Mouse (Mus musculus): Measurements from ENCODE around the gene Ank3. TPM values are rescaled to one million over a fixed set of nuclear protein-coding genes. Genes with fewer than 3 reads are reported as not detected.

Gene Ank3
- total and polyA plus RNA-seq, 3 experiments = 3.2 to 6.7 TPM; not detected in 1

DNA sequence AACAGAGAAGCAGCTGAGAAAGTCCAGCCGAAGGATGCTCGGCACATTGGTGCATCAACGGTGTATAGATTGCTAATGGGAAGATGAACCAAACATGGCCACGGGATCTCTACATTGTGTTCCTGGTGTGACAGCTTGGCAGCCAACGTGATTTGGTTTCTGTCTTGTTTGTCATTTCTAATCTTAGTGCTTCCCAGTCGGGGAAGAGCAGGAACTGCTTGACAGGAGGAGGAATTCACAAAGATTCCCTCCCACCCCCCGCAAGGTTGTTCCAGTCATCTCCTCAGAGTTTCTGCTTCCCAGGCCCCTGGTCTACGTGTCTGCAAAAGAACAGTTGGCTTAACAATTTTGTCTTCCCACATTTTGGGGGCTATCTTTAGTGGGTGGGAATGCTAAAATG lies 111.8 kb downstream of the Ank3 start:
- TF ChIP-seq HCFC1 (IDR thresholded peaks at IDR 0.05; ENCODE audit: low read depth, low read length) = no peak
- no peak for TF ChIP-seq USF2 (IDR thresholded peaks at IDR 0.05; ENCODE audit: borderline replicate concordance in 1 of 2, insufficient read depth in 1 of 2, low read depth in 1 of 2, low read length in 2 of 2)
- no peak for TF ChIP-seq MXI1 (IDR thresholded peaks at IDR 0.05; ENCODE audit: low read depth, low read length)
- TF ChIP-seq MAZ (IDR thresholded peaks at IDR 0.05; ENCODE audit: low read depth, low read length) = no peak
- TF ChIP-seq TAL1 (IDR thresholded peaks at IDR 0.05; ENCODE audit: low read length) = no peak
- no peak for TF ChIP-seq ELF1 (IDR thresholded peaks at IDR 0.05; ENCODE audit: low read depth, low read length)
- no peak overlapping the region for H3K9ac ChIP-seq (ENCODE audit: control insufficient read depth, low read depth, low read length, poor library complexity, severe bottlenecking)
- H3K79me2 ChIP-seq (ENCODE audit: control insufficient read depth, insufficient read depth, low read length, poor library complexity) = no peaks in the 10 kb centered on the region
- H3K9me3 ChIP-seq (replicated peaks; ENCODE audit: insufficient read depth, low read length) = no peaks in the 10 kb centered on the region
- H3K27ac ChIP-seq (ENCODE audit: control insufficient read depth, low read depth, low read length) = no peak overlapping the region
- no peak for DNase-seq (ENCODE audit: low read depth, low spot score)
- no peak overlapping the region for H3K4me3 ChIP-seq (ENCODE audit: control insufficient read depth in 1 of 2, insufficient read depth in 1 of 2, low read depth in 2 of 2, low read length in 2 of 2)
- no peaks in the 10 kb centered on the region for H3K36me3 ChIP-seq (ENCODE audit: control insufficient read depth in 1 of 2, insufficient read depth in 2 of 2, low read length in 2 of 2)
- H3K4me1 ChIP-seq (ENCODE audit: control insufficient read depth in 1 of 2, insufficient read depth in 2 of 2, low read length in 2 of 2) = no peaks in the 10 kb centered on the region
- H3K27me3 ChIP-seq (ENCODE audit: control insufficient read depth in 1 of 2, insufficient read depth in 2 of 2, low read length in 2 of 2) = no peaks in the 10 kb centered on the region

DNA sequence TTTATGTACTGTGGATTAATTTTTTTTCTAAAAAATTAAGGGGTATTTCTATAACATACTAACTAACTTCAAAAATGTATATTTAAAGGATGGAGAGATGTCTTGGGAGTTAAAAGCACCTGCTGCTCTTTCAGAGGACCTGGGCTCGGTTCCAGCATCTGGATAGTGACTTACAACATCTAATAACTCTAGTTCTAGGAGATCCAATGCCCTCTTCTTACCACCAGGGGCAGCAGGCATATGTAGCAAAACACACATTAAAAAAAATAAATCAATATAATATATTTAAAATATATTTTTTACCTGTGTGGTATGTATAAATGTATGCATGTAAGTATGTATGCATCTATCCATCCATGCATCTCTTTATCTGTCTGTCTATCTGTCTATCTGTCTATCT lies 112.7 kb downstream of the Ank3 start:
- Histone ChIP-seq H3K36me3 (ENCODE audit: control insufficient read depth in 1 of 2, insufficient read depth in 2 of 2, low read length in 2 of 2) (no peaks in the 10 kb centered on the region), H3K4me3 (ENCODE audit: control insufficient read depth in 1 of 2, insufficient read depth in 1 of 2, low read depth in 2 of 2, low read length in 2 of 2) (no peak overlapping the region), H3K9ac (ENCODE audit: control insufficient read depth, low read depth, low read length, poor library complexity, severe bottlenecking) (no peak overlapping the region), H3K27me3 (ENCODE audit: control insufficient read depth in 1 of 2, insufficient read depth in 2 of 2, low read length in 2 of 2) (no peaks in the 10 kb centered on the region), H3K79me2 (ENCODE audit: control insufficient read depth, insufficient read depth, low read length, poor library complexity) (no peaks in the 10 kb centered on the region), H3K4me1 (ENCODE audit: control insufficient read depth in 1 of 2, insufficient read depth in 2 of 2, low read length in 2 of 2) (no peaks in the 10 kb centered on the region), H3K27ac (ENCODE audit: control insufficient read depth, low read depth, low read length) (no peak overlapping the region), H3K9me3 (replicated peaks; ENCODE audit: insufficient read depth, low read length) (no peaks in the 10 kb centered on the region)
- TF ChIP-seq EP300 (IDR thresholded peaks at IDR 0.05; ENCODE audit: low read depth in 1 of 2, low read length in 2 of 2) = no peak
- TF ChIP-seq MYC (IDR thresholded peaks at IDR 0.05; ENCODE audit: low read depth, low read length) = no peak
- TF ChIP-seq NELFE (IDR thresholded peaks at IDR 0.05; ENCODE audit: low read depth, low read length) = no peak
- TF ChIP-seq SIN3A (IDR thresholded peaks at IDR 0.05; ENCODE audit: low read length) = no peak
- no peak for TF ChIP-seq TBP (IDR thresholded peaks at IDR 0.05; ENCODE audit: low read depth, low read length)
- no peak for TF ChIP-seq ZNF384 (IDR thresholded peaks at IDR 0.05; ENCODE audit: low read depth, low read length)
- TF ChIP-seq ZKSCAN1 (IDR thresholded peaks at IDR 0.05; ENCODE audit: low read depth, low read length) = no peak
- no peak for TF ChIP-seq UBTF (IDR thresholded peaks at IDR 0.05; ENCODE audit: borderline replicate concordance, insufficient read depth, low read depth, low read length)
- TF ChIP-seq ELF1 (IDR thresholded peaks at IDR 0.05; ENCODE audit: low read depth, low read length) = no peak
- TF ChIP-seq RCOR1 (IDR thresholded peaks at IDR 0.05; ENCODE audit: low read depth, low read length) = no peak
- no peak for TF ChIP-seq USF2 (IDR thresholded peaks at IDR 0.05; ENCODE audit: borderline replicate concordance in 1 of 2, insufficient read depth in 1 of 2, low read depth in 1 of 2, low read length in 2 of 2)
- no peak for TF ChIP-seq ZC3H11A (IDR thresholded peaks at IDR 0.05; ENCODE audit: low read depth, low read length)
- TF ChIP-seq MAFK (IDR thresholded peaks at IDR 0.05; ENCODE audit: borderline replicate concordance, low read depth, low read length) = no peak
- no peak for TF ChIP-seq BHLHE40 (IDR thresholded peaks at IDR 0.05; ENCODE audit: borderline replicate concordance, low read depth, low read length)
- no peak for DNase-seq (ENCODE audit: low read depth, low spot score)

Data from MEL (cell line).